Mouse (Mus musculus): ENCODE measurements at regions not wholly inside any gene's neighbourhood (a gene's known extent, or its start where the extent isn't known, plus 50 kb on each side); places are given as distances from the start of the nearest gene placed in this dataset.

DNA sequence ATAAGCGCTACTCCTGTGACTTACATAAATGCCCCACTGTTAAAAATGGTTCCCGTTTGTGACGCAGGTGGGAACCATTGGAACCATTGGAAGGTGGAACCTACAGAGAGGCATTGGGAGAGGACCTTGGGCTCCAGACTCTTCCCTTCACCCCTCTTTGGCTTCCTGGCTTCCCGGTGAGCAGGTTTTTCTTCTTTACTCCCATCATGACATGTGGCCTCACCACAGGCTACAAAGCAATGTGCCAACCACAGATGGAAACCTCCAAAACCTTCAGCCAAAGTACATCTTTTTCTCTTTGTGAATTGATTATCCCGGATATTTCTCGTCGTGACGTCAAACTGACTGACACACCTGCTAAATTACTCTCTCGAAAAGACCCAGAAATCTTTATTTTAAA lies 166.9 kb upstream of the Arrdc4 start:
- no peak for TF ChIP-seq CTCF (conservative IDR thresholded peaks at IDR 0.05; ENCODE audit: low read length)
- TF ChIP-seq POU5F1 (IDR thresholded peaks at IDR 0.05; ENCODE audit: borderline replicate concordance, low read length) = no peak
